Mouse (Mus musculus) Muller cell, postnatal 12 days (primary cell): ENCODE measurements around the gene Sema4a.
A peak's percentile ranks its signal among the peaks of the same experiment; 100 is the strongest.

Experiments used
- DNase-seq: peaks from one replicate; pipeline ENCODE4 v3.0.0-alpha.2; 2015; ENCODE audit errors: inconsistent ontology term

Gene Sema4a

GRCm38 (mm10) chr3:88460983-88461696 is at the start of gene Sema4a:
Gene Sema4a (minus strand): TSS chr3:88461182.
- no peak for DNase-seq

GRCm38 (mm10) chr3:88509692-88510420 is 48.9 kb upstream of the Sema4a start, which contains the start of gene Lmna:
Gene Lmna (minus strand): TSS chr3:88509956.
- DNase-seq: peak; percentile 99

- DNase-seq: no peak
These were observed 48.3 kb upstream of the Sema4a start for GRCm38 (mm10) chr3:88509250-88509649.

GRCm38 (mm10) chr3:88505765-88506164 is 44.8 kb upstream of the Sema4a start:
- DNase-seq: no peak

- no peak for DNase-seq
These were observed 44.1 kb upstream of the Sema4a start for GRCm38 (mm10) chr3:88505081-88505480.

DNA sequence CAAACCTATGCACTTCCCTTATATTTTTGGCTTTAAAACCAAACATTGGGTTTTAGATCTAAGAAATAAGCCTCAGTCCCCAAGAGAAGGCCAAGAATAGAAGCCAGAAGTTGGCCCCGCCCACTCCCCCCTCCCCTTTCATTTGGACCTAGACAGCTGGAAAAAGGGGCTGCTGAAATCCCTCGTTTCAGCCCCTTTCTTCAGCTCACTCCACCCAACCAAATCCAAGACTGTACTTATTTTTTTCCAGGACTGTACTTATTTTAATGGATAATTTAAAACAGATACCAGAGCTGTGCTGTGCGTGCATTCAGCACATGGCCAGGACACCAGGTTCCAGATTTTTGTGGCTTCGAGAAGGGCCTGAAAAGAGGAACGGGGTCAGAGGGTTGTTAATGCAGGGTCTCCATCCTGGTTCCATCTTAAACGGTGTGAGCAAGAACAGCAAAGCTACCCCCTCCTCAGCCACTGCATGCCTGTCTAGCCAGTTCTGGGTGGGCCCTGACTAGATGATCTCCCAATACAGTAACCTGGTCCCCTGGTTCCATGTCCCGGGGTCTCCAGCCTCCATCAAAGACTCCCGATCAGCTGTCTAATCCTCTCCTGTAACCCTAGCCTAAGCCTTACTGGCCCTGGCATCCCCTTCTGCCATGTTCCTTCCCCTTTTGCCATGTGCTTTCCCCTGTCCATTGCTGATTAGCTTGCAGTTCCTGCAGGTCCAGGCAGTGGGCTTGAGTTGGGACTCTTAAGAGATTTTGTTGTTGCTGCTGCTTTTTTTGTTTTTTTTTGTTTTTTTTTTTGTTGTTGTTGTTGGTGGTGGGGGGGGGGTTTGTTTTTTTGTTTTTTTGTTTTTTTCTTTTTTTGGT is 43.1 kb upstream of the Sema4a start:
- no peak for DNase-seq

DNA sequence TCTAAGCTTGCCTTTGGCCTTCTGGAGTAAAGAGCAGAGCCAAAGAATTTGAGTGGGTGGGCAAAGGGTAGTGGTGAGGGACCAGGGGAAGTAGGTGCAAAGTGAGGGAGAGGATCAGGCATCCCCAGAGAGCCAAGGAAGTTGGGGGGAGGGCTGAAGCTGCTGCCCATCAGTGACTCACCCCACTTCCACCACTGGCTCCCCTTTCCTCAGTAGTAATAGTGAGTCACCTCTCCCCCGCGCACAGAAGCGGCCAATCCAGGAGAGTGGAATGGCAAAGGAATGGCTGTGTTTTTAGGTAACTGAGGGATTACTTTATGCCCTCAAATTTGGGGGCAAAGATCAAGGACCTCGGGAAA is 42.5 kb upstream of the Sema4a start:
- peak; percentile 98 for DNase-seq

DNA sequence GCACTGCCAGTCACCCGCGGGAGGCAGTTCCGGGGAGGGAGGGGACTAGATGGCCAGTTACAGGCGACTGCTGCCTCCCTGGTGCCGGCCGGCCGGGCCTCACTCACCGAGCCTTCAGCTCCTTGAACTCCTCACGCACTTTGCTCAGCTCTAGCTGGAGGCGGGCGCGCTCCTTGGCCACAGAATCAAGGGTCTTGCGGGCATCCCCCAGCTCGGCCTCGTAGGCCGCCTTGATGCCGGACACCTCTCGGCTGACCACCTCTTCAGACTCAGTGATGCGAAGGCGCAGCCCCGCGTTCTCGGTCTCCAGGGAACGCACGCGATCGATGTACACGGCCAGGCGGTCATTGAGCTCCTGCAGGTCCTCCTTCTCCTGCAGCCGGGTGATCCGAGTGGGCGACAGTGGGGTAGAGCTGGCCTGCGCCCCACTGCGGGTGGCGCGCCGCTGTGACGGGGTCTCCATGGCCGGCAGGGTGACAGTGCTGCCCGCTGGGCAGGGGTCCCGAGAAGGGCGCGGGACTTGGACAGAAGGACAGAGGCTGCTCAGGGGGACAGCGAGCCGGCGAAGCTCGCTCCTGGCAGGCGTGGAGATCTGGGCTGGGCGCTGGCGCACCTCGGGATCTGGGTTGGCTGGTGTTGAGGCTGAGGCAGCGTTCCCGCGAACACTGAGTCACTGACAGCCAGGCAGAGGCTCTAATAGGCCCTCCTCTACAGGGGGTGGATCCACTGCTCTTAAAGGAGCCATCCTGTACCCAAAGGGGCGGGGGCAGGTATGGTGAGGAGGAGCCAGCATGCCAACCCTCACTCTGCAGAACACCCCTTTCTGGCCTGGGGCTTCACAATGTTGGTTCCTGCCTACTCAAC is 41.9 kb upstream of the Sema4a start:
- no peak for DNase-seq

GRCm38 (mm10) chr3:88502031-88502571 is 41.1 kb upstream of the Sema4a start:
- no peak for DNase-seq

DNA sequence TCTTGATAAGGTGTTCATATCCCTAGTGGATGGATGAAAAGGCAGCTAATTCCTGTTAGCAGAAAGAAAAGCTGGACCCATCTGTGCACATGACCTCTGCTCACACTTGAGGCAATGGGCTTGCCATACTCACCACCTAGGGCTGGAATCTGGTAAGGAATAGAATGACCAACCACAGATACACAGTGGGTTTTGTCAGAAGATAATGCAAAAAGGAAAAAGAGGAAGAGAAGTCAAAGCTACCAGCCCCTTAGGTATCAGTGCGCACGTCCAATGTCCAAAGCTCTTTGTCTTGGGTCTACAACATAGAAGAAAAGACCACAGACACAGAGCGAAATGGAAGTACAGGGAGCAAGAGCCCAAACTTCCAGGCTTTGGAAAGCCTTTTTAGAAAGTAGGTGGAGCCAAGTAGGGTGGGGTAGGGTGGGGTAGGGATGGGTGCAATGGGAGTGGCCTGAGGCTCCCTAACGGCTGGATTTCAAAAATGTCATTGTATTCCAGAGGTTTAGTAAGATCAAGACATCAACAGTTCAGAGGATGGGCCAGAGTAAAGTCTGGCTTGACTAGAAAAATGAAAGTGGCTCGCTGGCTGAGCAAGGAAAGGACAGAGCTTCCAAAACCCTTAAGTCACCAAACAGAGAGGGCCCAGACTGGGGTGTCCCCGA is 40.5 kb upstream of the Sema4a start:
- DNase-seq: no peak

GRCm38 (mm10) chr3:88500655-88501365 is 39.8 kb upstream of the Sema4a start:
- no peak for DNase-seq

- DNase-seq: no peak
These were observed 39.1 kb upstream of the Sema4a start for GRCm38 (mm10) chr3:88500087-88500486.

- DNase-seq: no peak
These were observed 38.6 kb upstream of the Sema4a start for GRCm38 (mm10) chr3:88499580-88499979.

- no peak for DNase-seq
These were observed 34.9 kb upstream of the Sema4a start for GRCm38 (mm10) chr3:88495741-88496415.

DNA sequence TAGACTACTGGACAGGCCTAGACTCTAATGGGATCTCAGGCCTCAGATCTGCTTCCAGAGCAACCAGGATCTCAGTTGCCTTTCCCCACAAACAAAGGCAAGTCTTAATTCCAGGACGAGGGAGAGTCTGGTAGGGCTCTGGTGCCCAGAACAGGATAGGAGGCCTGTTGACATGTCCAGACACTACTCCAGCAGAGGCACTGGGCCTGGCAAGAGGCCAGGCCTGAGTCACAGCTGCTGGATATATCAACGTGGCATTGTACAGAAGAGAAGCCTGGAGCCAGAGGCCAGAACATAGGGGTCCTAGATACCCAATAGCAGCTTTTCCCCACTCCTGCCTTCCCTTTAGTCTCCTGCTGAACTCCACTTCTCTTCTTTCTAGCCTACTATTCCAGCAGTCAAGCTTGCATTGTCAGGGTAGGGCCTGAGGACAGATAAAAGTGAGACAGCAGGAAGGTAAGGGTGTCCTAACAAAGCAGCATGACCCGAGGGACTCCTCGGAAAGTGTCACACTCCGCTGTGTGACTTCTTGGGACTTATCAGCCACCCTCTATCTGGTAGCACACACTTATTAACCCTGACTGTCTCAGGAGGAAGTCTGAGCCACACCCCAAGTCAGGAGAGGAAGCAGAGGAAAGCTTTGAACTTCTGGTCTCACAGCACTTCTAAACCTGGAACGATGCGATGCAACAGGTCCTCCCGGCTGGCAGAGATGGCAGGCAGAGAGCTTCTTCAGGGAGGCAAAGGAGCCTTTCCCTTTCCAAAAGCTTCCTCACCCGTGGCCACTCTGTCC is 34.0 kb upstream of the Sema4a start:
- DNase-seq: peak; percentile 93

DNA sequence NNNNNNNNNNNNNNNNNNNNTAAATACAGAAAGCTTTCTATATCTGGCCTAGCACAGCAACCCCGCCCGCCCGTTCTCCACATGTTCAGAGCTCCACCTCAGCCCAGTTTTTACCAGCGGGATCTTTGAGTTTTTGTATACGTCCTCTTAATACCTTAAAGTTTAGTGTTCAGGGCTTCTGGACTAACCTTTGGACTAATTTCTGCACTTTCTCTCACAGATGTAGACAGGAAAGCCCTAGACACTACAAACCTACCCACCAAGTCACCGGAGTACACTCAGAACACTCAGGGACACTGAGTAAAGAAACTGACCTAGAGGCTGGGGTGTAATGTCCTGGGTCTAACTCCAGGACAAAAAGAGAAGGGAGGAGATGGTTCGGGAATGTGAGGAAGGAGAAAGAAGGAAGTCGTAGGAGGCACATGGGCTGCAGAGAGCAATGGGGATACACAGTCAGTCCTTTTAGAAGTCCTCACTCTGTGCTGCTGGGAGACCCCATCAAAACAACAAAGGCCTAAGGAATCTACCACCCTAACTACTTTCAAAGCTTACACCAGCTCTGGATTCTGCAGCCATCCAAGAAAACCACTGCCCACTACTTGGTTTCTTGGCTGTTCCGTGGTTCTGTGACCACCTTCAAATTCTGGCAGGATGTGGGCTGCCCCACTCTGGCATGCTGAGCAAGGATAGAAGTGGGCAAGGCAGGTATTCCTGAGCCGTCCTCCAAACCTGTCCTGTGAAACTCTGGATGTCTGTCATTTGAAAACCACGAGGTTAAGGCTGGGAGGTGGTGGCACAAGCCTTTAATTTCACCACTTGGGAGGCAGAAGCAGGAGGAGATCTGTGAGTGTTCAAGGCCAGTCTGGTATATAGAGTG is 33.0 kb upstream of the Sema4a start:
- no peak for DNase-seq

DNA sequence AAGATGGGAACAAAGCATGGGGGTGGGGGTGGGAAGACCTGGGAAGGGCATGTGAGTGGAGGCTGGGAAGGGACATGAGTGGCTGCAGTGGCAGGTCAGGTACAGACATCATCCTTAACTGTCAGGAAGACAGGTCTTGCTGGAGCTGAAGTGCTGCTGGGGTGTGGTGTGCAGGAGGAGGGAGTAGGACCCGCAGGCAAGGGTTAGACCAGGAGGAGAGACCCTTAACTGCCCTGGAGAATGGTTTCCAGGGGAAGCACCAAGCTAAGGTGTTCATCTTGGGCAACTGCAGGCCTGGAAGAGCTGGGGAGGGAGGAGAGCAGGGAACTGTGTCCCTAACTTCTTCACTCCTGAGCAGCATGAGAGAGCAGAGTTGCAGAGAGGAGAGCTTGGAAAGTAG is 26.4 kb upstream of the Sema4a start:
- no peak for DNase-seq
